Mouse (Mus musculus): ENCODE results near the gene Dock2.
"Not testable (repeated sequence)": the region's sequence is repeated elsewhere in the genome, so short reads cannot be mapped to it uniquely, and the experiment has no call there.

Gene Dock2

DNA sequence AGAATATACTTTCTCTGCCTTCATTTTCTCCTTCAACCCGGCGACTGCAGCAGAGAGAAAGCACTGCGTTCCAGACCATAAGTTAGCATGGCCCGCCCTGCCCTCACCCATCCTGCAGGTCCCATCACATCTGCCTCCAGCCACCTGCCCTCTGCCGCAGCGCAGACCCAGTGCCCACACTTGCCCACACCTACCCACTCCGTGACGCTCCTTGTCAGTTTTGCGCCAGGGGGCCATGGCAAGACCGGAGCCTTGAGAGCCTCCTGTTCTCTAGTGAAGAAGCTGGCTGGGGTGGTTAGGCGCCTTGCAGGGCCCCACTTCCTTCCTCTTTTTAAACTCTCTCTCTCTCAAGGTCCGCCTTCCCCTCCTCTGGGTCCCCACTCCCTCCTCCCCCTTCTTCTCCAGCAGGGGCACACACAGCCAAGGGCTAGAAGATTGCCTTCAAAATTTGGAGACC lies at the start of gene Dock2:
Gene Dock2, minus strand, starts transcription at position 306 of the 457 bp plus-strand sequence.
- no peak for DNase-seq

DNA sequence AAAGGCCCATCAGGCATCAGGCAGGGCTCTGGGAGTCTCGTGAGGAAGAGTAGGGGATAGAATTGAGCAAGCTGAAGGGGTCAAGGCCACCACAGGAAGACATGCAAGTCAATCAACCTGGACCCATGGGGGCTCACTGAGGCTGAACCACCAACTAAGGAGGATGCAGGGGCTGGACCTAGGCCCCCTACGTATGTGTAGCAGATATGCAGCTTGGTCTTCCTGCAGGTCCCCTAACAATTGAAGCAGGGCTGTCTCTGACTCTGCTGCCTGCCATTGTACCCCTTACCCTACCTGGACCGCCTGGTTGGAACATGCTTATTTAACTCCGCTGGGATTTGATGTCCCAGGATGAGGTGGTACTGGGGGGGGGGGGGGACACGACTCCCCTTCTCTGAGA lies 49.0 kb upstream of the Dock2 start:
- no peak for DNase-seq

DNA sequence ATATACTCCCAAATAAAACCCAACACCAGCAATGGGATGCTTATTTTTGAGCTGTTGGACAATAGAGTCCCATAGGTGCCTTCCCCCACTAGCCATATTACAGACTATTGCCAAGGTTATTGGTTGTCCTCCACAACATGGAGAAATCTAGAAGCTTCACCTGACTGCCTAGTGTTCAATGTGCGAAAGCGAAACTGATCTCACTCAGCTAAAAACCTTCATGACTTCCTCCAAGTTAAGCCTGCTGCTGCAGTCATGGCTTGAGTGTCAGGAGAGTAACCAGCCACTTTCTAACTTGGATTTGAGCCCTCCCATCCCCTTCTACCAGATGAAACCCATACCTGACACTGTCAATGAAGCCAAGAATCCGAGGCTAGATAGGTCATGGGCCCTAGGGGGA lies 44.1 kb upstream of the Dock2 start:
- DNase-seq = no peak

GRCm38 (mm10) chr11:34826940-34827339 lies 43.2 kb upstream of the Dock2 start:
- no peak for DNase-seq

DNA sequence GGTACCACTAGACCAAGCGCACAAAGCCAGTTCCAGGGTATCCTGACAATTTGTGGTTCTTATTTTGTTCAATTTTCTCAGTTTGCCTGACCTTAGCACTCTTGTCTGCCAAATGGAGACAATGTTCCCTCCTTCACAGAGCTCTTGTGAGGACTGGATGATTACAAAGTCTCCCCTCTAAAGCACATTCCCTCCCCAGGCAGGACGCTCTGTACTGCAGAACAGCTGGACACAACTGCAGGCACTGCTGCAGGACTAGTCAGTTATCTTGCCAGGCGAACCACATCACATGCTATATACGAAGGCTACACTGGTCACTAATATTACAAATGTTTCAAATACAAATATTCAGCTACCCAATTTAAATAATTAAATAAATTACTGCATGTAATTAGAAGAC lies 41.1 kb upstream of the Dock2 start:
- DNase-seq = no peak

GRCm38 (mm10) chr11:34814767-34815166 lies 31.1 kb upstream of the Dock2 start:
- DNase-seq = no peak

- no peak for DNase-seq
Measured at GRCm38 (mm10) chr11:34814319-34814718, 30.6 kb upstream of the Dock2 start.

DNA sequence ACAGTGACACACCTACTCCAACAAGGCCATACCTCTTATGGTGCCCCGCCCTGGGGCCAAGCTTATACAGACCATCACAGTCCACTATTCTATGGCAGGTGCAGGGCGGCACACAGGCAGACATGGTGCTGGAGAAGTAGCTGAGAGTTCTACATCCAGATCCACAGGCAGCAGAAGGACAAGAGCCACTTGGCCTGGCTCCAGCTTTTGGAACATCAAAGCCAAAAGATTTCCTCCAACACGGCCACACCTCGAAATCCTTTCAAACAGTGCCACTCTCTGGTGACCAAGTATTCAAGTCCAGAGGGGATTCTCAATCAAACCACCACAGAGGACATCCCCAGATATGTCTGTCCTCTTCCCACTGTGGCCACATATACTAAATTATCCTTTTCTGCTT lies 21.3 kb upstream of the Dock2 start:
- DNase-seq = not testable (repeated sequence)

GRCm38 (mm10) chr11:34798066-34798465 lies 14.4 kb upstream of the Dock2 start:
- DNase-seq = not testable (repeated sequence)

DNA sequence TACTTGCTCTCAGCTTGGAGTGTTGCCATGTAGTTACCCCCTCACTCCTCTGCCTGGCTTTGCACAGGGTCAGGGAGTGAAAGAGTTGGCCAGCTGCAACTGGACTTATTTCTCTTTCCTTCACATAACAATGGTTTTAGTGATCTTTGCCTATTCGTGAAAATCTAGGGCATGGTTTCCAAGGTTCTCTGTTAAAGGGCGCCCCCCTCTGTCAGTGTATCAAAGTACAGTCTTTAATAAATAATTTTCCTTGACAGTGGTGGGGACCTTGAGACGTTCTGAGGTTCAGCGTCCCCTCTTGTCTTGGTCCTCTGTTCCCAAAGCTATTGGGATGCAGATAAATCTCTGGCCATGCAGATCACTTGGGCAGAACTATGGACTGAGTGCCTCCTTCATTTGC lies 12.4 kb upstream of the Dock2 start:
- DNase-seq = no peak

- DNase-seq = no peak
Measured at GRCm38 (mm10) chr11:34791872-34792271, 8.2 kb upstream of the Dock2 start.

DNA sequence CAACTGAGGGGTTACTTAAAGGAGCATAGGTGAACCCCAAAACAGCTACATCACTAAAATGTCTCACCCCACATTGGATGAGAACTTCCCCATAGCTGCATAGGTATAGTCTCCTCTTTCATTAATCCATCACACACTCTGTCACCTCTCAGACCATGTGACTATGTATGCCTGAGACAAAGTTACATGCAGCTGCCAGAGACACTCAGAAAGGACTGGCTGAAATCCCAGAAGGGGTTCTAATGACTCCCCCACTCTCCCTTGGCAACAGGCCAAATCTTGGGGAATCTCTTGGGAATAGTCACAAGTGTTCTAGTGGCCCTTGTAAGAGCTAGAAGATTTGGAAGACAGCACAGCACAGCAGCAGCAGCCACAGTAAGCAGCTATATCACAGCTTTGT lies 1.2 kb upstream of the Dock2 start:
- no peak for DNase-seq

DNA sequence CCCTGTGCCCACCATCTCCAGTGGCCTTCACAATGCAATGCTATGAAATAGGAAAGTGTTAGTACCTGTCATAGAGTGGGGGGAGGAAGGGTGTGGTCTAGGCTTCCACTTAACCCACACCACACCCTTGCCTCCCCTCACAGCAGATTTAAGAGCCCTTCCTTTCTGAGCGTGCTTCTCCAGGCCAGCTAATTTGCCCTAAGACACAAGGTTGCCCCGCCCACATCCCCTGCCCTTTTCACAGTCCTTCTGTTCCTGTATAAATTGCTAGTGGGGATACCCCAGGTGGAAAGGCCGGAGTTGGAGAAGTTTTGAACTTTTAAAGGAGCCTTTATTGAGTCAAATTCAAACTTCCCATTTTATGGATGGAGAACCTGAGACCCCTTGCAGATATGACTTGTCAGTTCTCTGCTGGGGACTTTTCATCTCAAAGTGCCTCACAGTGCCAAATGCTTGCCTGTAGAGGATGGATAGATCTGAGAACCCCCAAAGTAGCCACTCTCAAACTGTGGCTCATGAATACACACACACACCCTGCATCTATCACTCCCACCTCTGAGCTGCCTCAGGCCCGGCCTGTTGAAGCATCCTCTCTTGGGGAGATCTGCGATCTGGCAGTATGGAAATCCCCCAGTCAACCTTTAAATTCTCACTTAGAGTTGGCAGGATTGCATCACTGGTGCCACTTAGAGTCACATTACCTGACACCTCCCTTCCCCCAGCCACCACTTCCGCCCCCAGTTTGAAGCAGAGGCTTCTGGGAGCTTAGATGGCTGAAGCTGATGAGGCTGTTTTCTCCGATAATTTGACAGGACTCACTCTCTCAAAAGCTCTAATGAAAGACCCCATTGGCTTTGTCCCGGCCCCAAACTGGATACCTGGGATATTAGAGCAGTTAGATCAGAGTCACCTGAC lies 919 bp downstream of the Dock2 start:
- no peak for DNase-seq

DNA sequence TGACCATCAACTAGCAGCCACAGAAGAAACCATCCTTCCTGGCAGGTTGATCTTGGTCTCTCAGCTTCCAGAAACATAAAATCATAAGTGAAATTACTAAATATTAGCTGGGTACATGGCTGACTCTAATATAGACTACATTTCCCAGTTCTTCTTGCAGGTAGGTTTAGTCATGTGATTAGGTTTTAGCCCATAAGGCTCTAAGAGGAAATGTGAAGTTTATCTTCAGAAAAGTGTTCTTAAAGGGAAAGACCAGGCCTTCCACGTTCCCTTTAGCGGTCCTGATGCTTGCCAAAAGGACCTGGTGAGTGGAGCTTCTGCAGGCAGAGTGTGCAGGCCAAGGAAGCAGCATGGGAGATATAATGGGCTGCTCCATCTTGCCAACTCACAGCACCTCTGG lies 2.9 kb downstream of the Dock2 start:
- no peak for DNase-seq

- no peak for DNase-seq
Measured at GRCm38 (mm10) chr11:34779966-34780365, 3.7 kb downstream of the Dock2 start.

DNA sequence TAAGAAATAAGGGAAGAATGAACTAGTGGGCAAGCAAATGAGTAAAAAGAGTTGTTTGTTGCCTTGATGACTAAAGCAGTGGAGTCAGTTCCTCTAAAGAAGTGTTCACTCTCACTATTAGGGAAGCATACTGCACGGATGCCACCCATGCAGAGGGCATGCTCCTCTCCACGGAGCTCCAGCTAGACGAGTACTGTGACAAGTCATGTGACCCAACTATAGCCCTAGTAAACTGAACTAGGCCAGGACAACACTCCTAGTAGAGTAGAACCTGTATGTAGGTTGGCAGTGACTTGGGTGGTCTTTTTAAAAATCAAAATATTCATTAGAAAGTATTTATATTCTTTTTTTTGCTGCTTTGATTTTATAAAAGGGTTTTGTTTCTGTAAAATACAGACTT lies 5.3 kb downstream of the Dock2 start:
- no peak for DNase-seq

DNA sequence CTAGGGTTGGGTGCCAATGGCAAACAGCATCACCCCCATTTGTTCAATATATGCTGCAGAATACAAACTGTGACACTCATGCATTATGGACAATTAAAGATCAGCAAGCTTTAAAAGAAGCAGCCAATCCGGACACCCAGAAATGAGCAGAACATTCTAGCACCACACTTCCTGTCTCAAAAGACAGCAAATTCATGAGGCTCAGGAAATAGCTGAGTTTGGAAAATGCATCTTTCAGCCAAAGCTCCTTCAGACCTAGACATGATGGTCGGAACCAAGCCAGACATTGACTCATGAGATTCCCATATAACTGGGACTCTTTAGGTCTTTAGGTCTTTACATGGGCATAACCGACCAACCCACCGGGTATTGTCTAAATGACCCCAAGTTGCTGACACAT lies 6.2 kb downstream of the Dock2 start:
- no peak for DNase-seq

- DNase-seq = no peak
Measured at GRCm38 (mm10) chr11:34776054-34776453, 7.6 kb downstream of the Dock2 start.

DNA sequence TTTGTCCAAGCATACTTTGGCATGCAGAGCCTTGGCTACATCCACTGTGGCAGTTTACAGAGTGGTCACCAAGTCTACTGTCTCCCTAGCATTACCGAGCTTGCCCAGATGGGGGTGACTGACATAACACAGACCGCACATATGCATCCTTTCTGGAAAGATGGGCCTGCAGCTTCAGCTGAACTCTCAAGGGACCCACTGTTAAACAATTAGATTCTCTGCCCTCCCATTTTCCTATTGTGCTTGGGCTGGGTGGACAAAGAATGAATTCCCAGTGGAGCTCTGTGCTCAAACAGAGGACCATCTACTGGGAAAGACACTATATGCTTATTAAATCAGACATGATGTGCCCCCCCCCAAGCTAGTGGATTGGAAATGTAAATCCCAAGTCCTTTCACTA lies 9.1 kb downstream of the Dock2 start:
- DNase-seq = no peak

DNA sequence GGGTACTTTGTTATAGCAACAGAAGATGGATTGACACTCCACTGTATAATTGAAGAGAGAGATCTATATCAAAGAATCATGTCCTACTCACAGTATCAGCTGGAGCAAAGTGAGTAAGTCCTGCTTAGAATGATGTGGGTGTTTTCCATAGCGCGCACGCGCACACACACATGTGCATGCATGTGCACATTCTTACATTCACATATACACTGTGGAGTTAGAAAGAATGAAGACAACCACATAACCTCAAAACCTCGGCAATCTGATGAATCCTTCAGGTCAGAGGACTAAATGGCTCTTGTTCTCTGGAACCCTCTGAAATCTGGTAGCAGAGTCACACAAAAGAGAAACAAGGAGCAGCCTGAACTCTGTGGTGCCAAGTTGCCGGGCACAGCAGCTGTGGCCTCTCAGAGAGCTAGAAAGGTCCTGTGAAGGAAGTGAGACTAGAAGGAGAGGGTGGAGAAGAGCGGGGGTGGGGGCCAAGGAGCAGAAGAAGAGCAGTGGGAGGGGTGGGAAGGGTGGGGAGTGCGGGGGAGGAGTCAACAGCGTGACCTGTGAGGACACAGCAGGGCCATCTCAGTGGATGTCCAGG lies 10.3 kb downstream of the Dock2 start:
- no peak for DNase-seq

DNA sequence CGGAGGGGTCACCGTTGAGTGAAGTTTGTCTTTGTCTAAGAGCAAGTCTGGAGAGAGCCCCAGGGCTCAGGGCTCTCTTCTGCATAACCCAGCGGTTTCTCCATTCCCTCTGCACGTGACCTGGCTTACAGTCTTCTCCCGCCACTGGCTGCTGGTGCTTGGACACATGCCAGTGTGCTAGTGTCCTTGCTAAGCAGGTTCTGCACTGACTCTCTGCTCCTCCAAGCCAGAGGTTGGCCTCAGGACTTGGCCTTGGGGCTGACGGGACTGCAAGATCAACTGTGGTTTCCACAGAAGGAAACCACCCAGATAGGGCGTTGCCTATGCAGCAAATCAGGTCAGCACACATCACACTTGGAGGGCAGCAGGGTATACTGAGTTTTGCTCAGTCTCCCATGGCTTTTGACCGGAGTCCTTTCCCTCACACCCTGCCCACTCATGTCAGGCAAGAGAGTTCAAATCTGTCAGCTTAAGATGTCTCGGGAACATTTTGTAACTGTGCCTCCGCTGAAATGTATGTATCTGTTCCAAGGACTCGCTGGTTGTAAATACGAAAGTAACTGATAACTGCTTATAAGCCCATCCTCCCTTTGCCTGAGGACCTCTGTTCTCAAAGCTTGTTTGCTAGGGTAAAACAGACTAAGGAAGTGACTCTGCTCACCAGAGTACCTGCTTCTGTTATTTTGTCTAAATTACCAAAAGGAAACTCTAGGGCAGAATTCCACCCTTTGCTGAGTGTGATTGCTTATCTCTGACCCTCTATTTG lies 12.3 kb downstream of the Dock2 start:
- no peak for DNase-seq

GRCm38 (mm10) chr11:34770666-34771065 lies 13.0 kb downstream of the Dock2 start:
- DNase-seq = no peak

DNA sequence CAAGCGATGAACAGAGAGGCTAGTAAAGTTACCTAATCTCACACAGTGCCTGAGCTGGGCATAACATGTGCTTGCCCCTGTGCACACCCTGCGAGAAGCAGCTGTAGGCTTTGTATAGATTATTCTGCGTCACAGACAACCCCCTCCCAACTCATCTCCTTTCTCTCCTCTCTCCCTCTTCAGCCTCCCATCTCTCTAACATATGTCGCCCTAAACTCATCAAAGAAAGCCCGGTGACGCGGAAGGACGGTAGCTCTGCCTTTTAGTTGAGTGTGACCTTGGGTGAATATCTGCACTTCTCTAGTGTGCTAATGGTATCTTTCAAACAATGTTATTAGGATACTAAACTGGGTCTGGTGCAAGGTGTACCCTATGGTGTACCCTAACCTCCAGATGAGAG lies 13.7 kb downstream of the Dock2 start:
- DNase-seq = no peak

GRCm38 (mm10) chr11:34769396-34769795 lies 14.3 kb downstream of the Dock2 start:
- no peak for DNase-seq

Data from right cerebral cortex, postnatal 25 days (tissue).